Mouse (Mus musculus): ENCODE data around the gene Piezo1. TPM values are rescaled to one million over a fixed set of nuclear protein-coding genes. Genes with fewer than 3 reads are reported as not detected.

Gene Piezo1
- polyA plus RNA-seq, 1 experiment from 2014 or later, result 1.2 TPM

GRCm38 (mm10) chr8:122567361-122568108 is 16.4 kb upstream of the Piezo1 start, which contains the start of gene Cdt1:
Gene Cdt1, plus strand, starts transcription at chr8:122568015.
- Histone ChIP-seq H3K36me3 (ENCODE audit: control insufficient read depth, insufficient read depth, low read length) (peaks cover 27% of the 10 kb centered on the region), H3K4me3 (ENCODE audit: low read depth, low read length) (peak within 1 kb of the TSS; percentile 84), H3K9me3 (replicated peaks; ENCODE audit: control insufficient read depth, low read length) (no peaks in the 10 kb centered on the region), H3K4me2 (ENCODE audit: low read length) (peak within 1 kb of the TSS; percentile 89), H3K4me1 (ENCODE audit: control insufficient read depth, insufficient read depth, low read length) (peaks cover 13% of the 10 kb centered on the region), H3K9ac (ENCODE audit: low read length) (peak within 1 kb of the TSS; percentile 84), H3K27ac (ENCODE audit: low read depth, low read length) (peak within 1 kb of the TSS; percentile 82), H3K27me3 (replicated peaks; ENCODE audit: control insufficient read depth, insufficient read depth, low read length) (no peaks in the 10 kb centered on the region)
- DNase-seq (ENCODE audit: low spot score) (peak; percentile 97), ATAC-seq (peak; percentile 98)
- WGBS, result under 1% methylated on average over 60 of the region's 62 CpGs

- WGBS, result 27% methylated on average over 6 of the region's 6 CpGs
- peak overlapping the region; percentile 89 for H3K4me2 ChIP-seq (ENCODE audit: low read length)
- H3K36me3 ChIP-seq (ENCODE audit: control insufficient read depth, insufficient read depth, low read length), result peaks cover 19% of the 10 kb centered on the region
- peak overlapping the region; percentile 84 for H3K9ac ChIP-seq (ENCODE audit: low read length)
- ATAC-seq, result no peak
- H3K9me3 ChIP-seq (replicated peaks; ENCODE audit: control insufficient read depth, low read length), result no peaks in the 10 kb centered on the region
- no peak for DNase-seq (ENCODE audit: low spot score)
- H3K4me3 ChIP-seq (ENCODE audit: low read depth, low read length), result peak overlapping the region; percentile 84
- no peaks in the 10 kb centered on the region for H3K27me3 ChIP-seq (replicated peaks; ENCODE audit: control insufficient read depth, insufficient read depth, low read length)
- peaks cover 13% of the 10 kb centered on the region for H3K4me1 ChIP-seq (ENCODE audit: control insufficient read depth, insufficient read depth, low read length)
- peak overlapping the region; percentile 82; the same call in 1 of the 2 replicates for H3K27ac ChIP-seq (ENCODE audit: low read depth, low read length)
Observed at GRCm38 (mm10) chr8:122566766-122567165, 15.6 kb upstream of the Piezo1 start.

- ATAC-seq (no peak), DNase-seq (ENCODE audit: low spot score) (no peak)
- Histone ChIP-seq H3K27me3 (replicated peaks; ENCODE audit: control insufficient read depth, insufficient read depth, low read length) (no peaks in the 10 kb centered on the region), H3K9ac (ENCODE audit: low read length) (no peak overlapping the region), H3K4me3 (ENCODE audit: low read depth, low read length) (no peak overlapping the region), H3K36me3 (ENCODE audit: control insufficient read depth, insufficient read depth, low read length) (no peaks in the 10 kb centered on the region), H3K27ac (ENCODE audit: low read depth, low read length) (no peak overlapping the region), H3K4me1 (ENCODE audit: control insufficient read depth, insufficient read depth, low read length) (peaks cover 13% of the 10 kb centered on the region), H3K4me2 (ENCODE audit: low read length) (no peak overlapping the region), H3K9me3 (replicated peaks; ENCODE audit: control insufficient read depth, low read length) (no peaks in the 10 kb centered on the region)
- WGBS, result 89% methylated on average over 25 of the region's 25 CpGs
Observed at GRCm38 (mm10) chr8:122564363-122565352, 13.5 kb upstream of the Piezo1 start.

- Histone ChIP-seq H3K27me3 (replicated peaks; ENCODE audit: control insufficient read depth, insufficient read depth, low read length) (no peaks in the 10 kb centered on the region), H3K4me2 (ENCODE audit: low read length) (no peak overlapping the region), H3K27ac (ENCODE audit: low read depth, low read length) (no peak overlapping the region), H3K36me3 (ENCODE audit: control insufficient read depth, insufficient read depth, low read length) (no peaks in the 10 kb centered on the region), H3K9me3 (replicated peaks; ENCODE audit: control insufficient read depth, low read length) (no peaks in the 10 kb centered on the region), H3K9ac (ENCODE audit: low read length) (no peak overlapping the region), H3K4me3 (ENCODE audit: low read depth, low read length) (no peak overlapping the region), H3K4me1 (ENCODE audit: control insufficient read depth, insufficient read depth, low read length) (peaks cover under 1% of the 10 kb centered on the region; the same call in 1 of the 2 replicates)
- DNase-seq (ENCODE audit: low spot score), result no peak
- 78% methylated on average over 5 of the region's 5 CpGs for WGBS
- no peak for ATAC-seq
Observed at GRCm38 (mm10) chr8:122561199-122561598, 10.1 kb upstream of the Piezo1 start.

- no peaks in the 10 kb centered on the region for H3K36me3 ChIP-seq (ENCODE audit: control insufficient read depth, insufficient read depth, low read length)
- H3K4me2 ChIP-seq (ENCODE audit: low read length), result no peak overlapping the region
- H3K9ac ChIP-seq (ENCODE audit: low read length), result no peak overlapping the region
- H3K27me3 ChIP-seq (replicated peaks; ENCODE audit: control insufficient read depth, insufficient read depth, low read length), result no peaks in the 10 kb centered on the region
- H3K9me3 ChIP-seq (replicated peaks; ENCODE audit: control insufficient read depth, low read length), result no peaks in the 10 kb centered on the region
- H3K4me3 ChIP-seq (ENCODE audit: low read depth, low read length), result no peak overlapping the region
- H3K4me1 ChIP-seq (ENCODE audit: control insufficient read depth, insufficient read depth, low read length), result no peaks in the 10 kb centered on the region
- no peak for DNase-seq (ENCODE audit: low spot score)
- no peak for ATAC-seq
- WGBS, result 18% methylated on average over 12 of the region's 12 CpGs
- no peak overlapping the region for H3K27ac ChIP-seq (ENCODE audit: low read depth, low read length)
Observed at GRCm38 (mm10) chr8:122558671-122559349, 7.7 kb upstream of the Piezo1 start.

GRCm38 (mm10) chr8:122557248-122558038 is 6.3 kb upstream of the Piezo1 start:
- Histone ChIP-seq H3K36me3 (ENCODE audit: control insufficient read depth, insufficient read depth, low read length) (no peaks in the 10 kb centered on the region), H3K4me1 (ENCODE audit: control insufficient read depth, insufficient read depth, low read length) (no peaks in the 10 kb centered on the region), H3K4me3 (ENCODE audit: low read depth, low read length) (no peak overlapping the region), H3K4me2 (ENCODE audit: low read length) (no peak overlapping the region), H3K9ac (ENCODE audit: low read length) (no peak overlapping the region), H3K9me3 (replicated peaks; ENCODE audit: control insufficient read depth, low read length) (no peaks in the 10 kb centered on the region), H3K27me3 (replicated peaks; ENCODE audit: control insufficient read depth, insufficient read depth, low read length) (no peaks in the 10 kb centered on the region), H3K27ac (ENCODE audit: low read depth, low read length) (no peak overlapping the region)
- DNase-seq (ENCODE audit: low spot score) (no peak), ATAC-seq (no peak)
- WGBS, result 47% methylated on average over 10 of the region's 10 CpGs

- no peak overlapping the region for H3K4me2 ChIP-seq (ENCODE audit: low read length)
- H3K9me3 ChIP-seq (replicated peaks; ENCODE audit: control insufficient read depth, low read length), result no peaks in the 10 kb centered on the region
- H3K27me3 ChIP-seq (replicated peaks; ENCODE audit: control insufficient read depth, insufficient read depth, low read length), result peaks cover 6% of the 10 kb centered on the region
- no peak overlapping the region for H3K4me3 ChIP-seq (ENCODE audit: low read depth, low read length)
- no peak overlapping the region for H3K27ac ChIP-seq (ENCODE audit: low read depth, low read length)
- DNase-seq (ENCODE audit: low spot score) (no peak), ATAC-seq (no peak)
- H3K36me3 ChIP-seq (ENCODE audit: control insufficient read depth, insufficient read depth, low read length), result no peaks in the 10 kb centered on the region
- 74% methylated on average over 12 of the region's 12 CpGs for WGBS
- no peaks in the 10 kb centered on the region for H3K4me1 ChIP-seq (ENCODE audit: control insufficient read depth, insufficient read depth, low read length)
- H3K9ac ChIP-seq (ENCODE audit: low read length), result no peak overlapping the region
Observed at GRCm38 (mm10) chr8:122556030-122557009, 5.2 kb upstream of the Piezo1 start.
